Mouse (Mus musculus) neural tube, embryonic 12.5 days (tissue): Measurements from ENCODE around the gene Plekhj1. TPM values are rescaled to one million over a fixed set of nuclear protein-coding genes. Genes with fewer than 3 reads are reported as not detected.

Source experiments
- ATAC-seq: fragments of 200-750 bp; cut with Nextera tagmentation; 2 replicates; pipeline ENCODE4 v1.8.0; 2017; ENCODE audit warnings: low read depth, mild to moderate bottlenecking, moderate TSS enrichment, moderate library complexity; ENCODE audit not compliant: low FRiP score
- H3K27ac ChIP-seq: fragments of 300-500 bp; sonication (generic); 2 replicates; pipeline ENCODE4 v1.5.1; 2016
- H3K27me3 ChIP-seq: fragments of 300-500 bp; sonication (generic); replicated peaks from 2 replicates; pipeline ENCODE4 v1.6.1; 2016; ENCODE audit warnings: mild to moderate bottlenecking
- H3K36me3 ChIP-seq: fragments of 300-500 bp; sonication (generic); 2 replicates; pipeline ENCODE4 v1.6.1; 2016; ENCODE audit warnings: mild to moderate bottlenecking
- H3K4me1 ChIP-seq: fragments of 300-500 bp; sonication (generic); 2 replicates; pipeline ENCODE4 v1.6.1; 2016
- H3K4me2 ChIP-seq: fragments of 300-500 bp; sonication (generic); replicated peaks from 2 replicates; pipeline ENCODE4 v1.6.1; 2016; ENCODE audit warnings: mild to moderate bottlenecking
- H3K4me3 ChIP-seq: fragments of 300-500 bp; sonication (generic); 2 replicates; pipeline ENCODE4 v1.5.1; 2016
- H3K9ac ChIP-seq: fragments of 300-500 bp; sonication (generic); 2 replicates; pipeline ENCODE4 v1.6.1; 2016; ENCODE audit warnings: mild to moderate bottlenecking
- H3K9me3 ChIP-seq: fragments of 300-500 bp; sonication (generic); 2 replicates; pipeline ENCODE4 v1.6.1; 2016; ENCODE audit warnings: mild to moderate bottlenecking
- WGBS: fragments of 180-500 bp; shearing (Covaris S2); methylation state at CpG from one replicate; pipeline ENCODE4 v1.1.7; 2016; 5-methylcytosine and 5-hydroxymethylcytosine counted together
- polyA plus RNA-seq: library from polyadenylated mRNA; unstranded; fragments of >200 nt; fragmentation: Nextera tagmentation; extraction: Ambion mirVana; gene quantifications from 2 replicates; pipeline ENCODE4 v1.2.1, GENCODE M21; 2016

The Plekhj1 gene
- polyA plus RNA-seq = 155 TPM in 2 replicates

DNA sequence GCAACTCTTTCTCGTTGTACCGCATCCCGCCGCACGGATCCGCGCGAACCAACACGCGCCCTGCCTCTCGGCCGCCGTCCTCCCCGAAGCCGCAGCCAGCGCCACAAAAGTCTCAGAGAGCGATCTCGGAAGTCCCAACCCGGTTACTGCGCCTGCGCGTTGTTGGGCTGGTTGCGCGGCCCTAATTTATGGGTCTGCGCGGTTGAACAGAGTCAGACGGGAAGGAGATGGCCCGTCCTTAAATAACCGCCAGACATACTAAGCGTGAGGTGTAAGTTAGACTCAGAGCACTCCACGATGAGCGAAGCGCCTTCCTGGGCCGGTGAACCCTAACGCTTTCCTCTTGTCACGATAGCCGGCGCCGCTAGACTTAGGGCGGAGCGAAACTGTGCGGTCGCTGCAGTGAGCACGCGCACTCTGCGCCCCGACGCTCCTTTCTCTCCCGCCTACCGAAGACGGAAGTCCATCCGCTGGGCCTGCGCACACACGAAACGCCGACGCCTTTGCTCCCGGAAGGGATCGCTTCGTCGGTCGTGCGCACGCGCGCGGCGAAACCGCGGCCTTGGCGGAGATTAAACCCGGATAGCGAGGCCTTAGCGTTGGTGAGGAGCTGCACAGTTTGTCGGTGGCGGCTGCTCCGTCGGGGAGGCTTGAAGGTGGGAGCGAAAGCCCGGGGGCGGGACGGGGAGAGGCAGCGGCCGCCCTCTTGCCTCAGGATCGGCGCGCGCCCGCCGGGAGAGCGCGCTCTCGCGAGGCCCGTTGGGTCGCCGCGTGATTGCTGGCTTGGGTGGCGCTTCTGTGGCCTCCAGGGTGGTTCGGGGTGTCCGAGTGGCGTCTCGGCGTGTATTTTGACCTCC is at the start of gene Plekhj1, which contains the start of gene Sf3a2:
TSS of gene Plekhj1 (minus strand) at position 477 of the 857 bp plus-strand sequence.
TSS of gene Sf3a2 (plus strand) at position 49 of the 857 bp plus-strand sequence.
- H3K27ac ChIP-seq = peak within 1 kb of the TSS; percentile 92
- peaks cover 59% of the 10 kb centered on the region for H3K36me3 ChIP-seq
- peak within 1 kb of the TSS; percentile 94 for H3K4me3 ChIP-seq
- peak within 1 kb of the TSS; percentile 95 for H3K9ac ChIP-seq
- H3K4me2 ChIP-seq = peak within 1 kb of the TSS; percentile 86
- peak; percentile 90 for ATAC-seq
- no peaks in the 10 kb centered on the region for H3K9me3 ChIP-seq
- H3K27me3 ChIP-seq = no peaks in the 10 kb centered on the region
- under 1% methylated on average over 100 of the region's 104 CpGs for WGBS
- H3K4me1 ChIP-seq = peaks cover 40% of the 10 kb centered on the region

- H3K4me3 ChIP-seq = no peak overlapping the region
- H3K36me3 ChIP-seq = peaks cover 6% of the 10 kb centered on the region; the same call in 1 of the 2 replicates
- H3K27me3 ChIP-seq = peaks cover 45% of the 10 kb centered on the region
- no peak overlapping the region for H3K4me2 ChIP-seq
- no peaks in the 10 kb centered on the region for H3K9me3 ChIP-seq
- no peak overlapping the region for H3K27ac ChIP-seq
- peaks cover 11% of the 10 kb centered on the region for H3K4me1 ChIP-seq
- no peak overlapping the region for H3K9ac ChIP-seq
- ATAC-seq = no peak
- 84% methylated on average over 11 of the region's 12 CpGs for WGBS
These were observed 47.3 kb upstream of the Plekhj1 start for GRCm38 (mm10) chr10:80845732-80846131.

DNA sequence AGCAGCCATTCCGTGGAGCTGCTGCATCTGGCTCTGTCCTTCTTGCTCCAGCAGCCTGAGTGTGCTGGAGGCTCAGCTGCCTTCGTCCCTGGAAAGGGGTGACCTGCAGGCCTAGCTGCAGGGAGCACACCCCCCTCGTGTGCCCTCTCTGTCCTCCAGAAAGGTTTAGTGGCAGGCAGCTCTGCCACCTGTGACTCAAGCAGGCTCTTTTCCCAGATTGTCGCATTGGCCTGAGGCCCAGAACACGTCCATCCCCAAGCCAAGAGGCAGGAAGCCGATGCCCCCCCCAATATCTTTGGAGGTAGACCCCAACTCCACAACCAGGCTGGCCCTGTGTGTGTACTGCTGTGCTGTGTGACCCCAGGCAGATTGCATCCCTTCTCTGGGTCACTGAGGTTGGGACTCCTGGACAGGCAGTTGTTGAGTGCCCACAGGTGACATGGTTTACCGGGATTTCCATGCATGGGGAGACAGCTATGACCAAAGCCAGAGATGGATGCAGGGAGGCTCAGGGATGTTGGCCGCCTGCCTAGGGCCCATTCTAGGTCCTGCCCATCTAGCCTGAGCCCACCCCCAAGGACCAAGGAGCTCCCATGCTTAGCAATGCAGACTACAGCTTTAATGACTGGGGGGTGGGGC is 46.7 kb upstream of the Plekhj1 start:
- peaks cover 45% of the 10 kb centered on the region for H3K27me3 ChIP-seq
- H3K4me1 ChIP-seq = peaks cover 11% of the 10 kb centered on the region
- peaks cover 2% of the 10 kb centered on the region; the same call in 1 of the 2 replicates for H3K36me3 ChIP-seq
- H3K9ac ChIP-seq = no peak overlapping the region
- no peak for ATAC-seq
- no peak overlapping the region for H3K4me2 ChIP-seq
- H3K9me3 ChIP-seq = no peaks in the 10 kb centered on the region
- 64% methylated on average over 8 of the region's 8 CpGs for WGBS
- H3K4me3 ChIP-seq = no peak overlapping the region
- H3K27ac ChIP-seq = no peak overlapping the region

DNA sequence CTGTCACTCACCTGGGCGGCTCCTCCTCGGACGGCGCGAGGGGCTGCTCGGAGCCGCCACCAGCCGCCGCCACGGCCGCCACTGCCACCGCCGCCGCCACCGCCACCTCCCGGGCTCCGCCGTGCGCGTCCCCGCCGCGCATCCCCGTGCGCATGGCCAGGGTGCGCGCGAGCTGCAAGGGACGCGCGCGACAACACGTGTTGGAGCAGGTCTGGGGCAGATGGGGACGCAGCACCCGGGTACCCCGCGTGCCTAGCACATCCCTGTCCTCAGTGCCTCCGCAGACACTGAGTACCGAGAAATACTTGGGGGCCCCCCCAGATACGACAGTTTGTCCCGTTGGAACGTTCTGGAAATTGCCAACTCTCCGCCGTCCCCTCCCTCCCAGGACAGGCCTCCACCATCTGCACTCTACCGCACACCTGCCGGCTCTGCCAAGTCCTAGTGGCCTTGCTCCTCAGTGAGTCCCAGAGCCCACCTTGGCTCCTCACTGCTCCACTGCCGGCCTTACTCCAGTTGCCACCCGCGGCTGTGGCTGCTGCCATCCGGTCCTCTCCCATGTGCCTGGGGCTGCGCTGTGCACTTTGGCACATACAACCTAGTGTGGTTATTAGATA is 45.6 kb upstream of the Plekhj1 start, which contains the start of gene Lingo3:
TSS of gene Lingo3 (minus strand) at position 109 of the 617 bp plus-strand sequence.
- H3K27ac ChIP-seq = no peak within 1 kb of the TSS
- no peak for ATAC-seq
- H3K36me3 ChIP-seq = no peaks in the 10 kb centered on the region
- H3K4me2 ChIP-seq = peak within 1 kb of the TSS; percentile 75
- WGBS = 4% methylated on average over 51 of the region's 51 CpGs
- peaks cover 11% of the 10 kb centered on the region for H3K4me1 ChIP-seq
- peak within 1 kb of the TSS; percentile 38 for H3K4me3 ChIP-seq
- H3K9me3 ChIP-seq = no peaks in the 10 kb centered on the region
- H3K27me3 ChIP-seq = peaks cover 45% of the 10 kb centered on the region
- H3K9ac ChIP-seq = peak within 1 kb of the TSS; percentile 53

- no peaks in the 10 kb centered on the region for H3K36me3 ChIP-seq
- no peak overlapping the region for H3K27ac ChIP-seq
- H3K4me2 ChIP-seq = peak overlapping the region; percentile 75
- H3K27me3 ChIP-seq = peaks cover 45% of the 10 kb centered on the region
- 10% methylated on average over 32 of the region's 32 CpGs for WGBS
- ATAC-seq = no peak
- peak overlapping the region; percentile 38 for H3K4me3 ChIP-seq
- no peaks in the 10 kb centered on the region for H3K9me3 ChIP-seq
- peak overlapping the region; percentile 53 for H3K9ac ChIP-seq
- peaks cover 11% of the 10 kb centered on the region for H3K4me1 ChIP-seq
These were observed 44.9 kb upstream of the Plekhj1 start for GRCm38 (mm10) chr10:80843087-80843930.

DNA sequence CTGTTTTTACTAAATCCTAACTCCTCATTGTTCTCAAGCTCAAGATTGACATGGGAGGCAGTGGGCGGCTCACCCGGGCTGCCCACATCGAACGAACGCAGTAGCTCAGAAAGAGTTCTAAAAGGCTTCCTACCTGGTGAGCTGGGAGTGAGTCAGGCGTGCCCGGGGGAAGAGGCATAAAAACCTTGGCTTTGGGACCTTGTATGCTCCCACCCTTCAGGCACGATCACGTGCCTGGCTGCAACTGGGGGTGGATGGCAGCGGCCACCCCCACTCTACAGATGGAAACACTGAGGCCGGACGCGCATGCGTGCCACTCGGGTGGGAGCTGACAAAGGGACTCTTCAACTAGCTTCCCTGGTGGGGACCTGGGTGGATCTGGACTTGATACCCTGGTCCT is 43.9 kb upstream of the Plekhj1 start:
- peaks cover 48% of the 10 kb centered on the region for H3K27me3 ChIP-seq
- ATAC-seq = no peak
- H3K9ac ChIP-seq = no peak overlapping the region
- H3K27ac ChIP-seq = no peak overlapping the region
- no peak overlapping the region for H3K4me2 ChIP-seq
- no peaks in the 10 kb centered on the region for H3K36me3 ChIP-seq
- H3K4me1 ChIP-seq = peaks cover 11% of the 10 kb centered on the region
- 84% methylated on average over 15 of the region's 15 CpGs for WGBS
- no peak overlapping the region for H3K4me3 ChIP-seq
- no peaks in the 10 kb centered on the region for H3K9me3 ChIP-seq

GRCm38 (mm10) chr10:80841685-80842084 is 43.3 kb upstream of the Plekhj1 start:
- Histone ChIP-seq H3K4me1 (peaks cover 11% of the 10 kb centered on the region), H3K4me3 (no peak overlapping the region), H3K27ac (no peak overlapping the region), H3K9ac (no peak overlapping the region), H3K4me2 (no peak overlapping the region), H3K36me3 (no peaks in the 10 kb centered on the region), H3K9me3 (no peaks in the 10 kb centered on the region), H3K27me3 (peaks cover 48% of the 10 kb centered on the region)
- no peak for ATAC-seq
- WGBS = 88% methylated on average over 2 of the region's 2 CpGs

DNA sequence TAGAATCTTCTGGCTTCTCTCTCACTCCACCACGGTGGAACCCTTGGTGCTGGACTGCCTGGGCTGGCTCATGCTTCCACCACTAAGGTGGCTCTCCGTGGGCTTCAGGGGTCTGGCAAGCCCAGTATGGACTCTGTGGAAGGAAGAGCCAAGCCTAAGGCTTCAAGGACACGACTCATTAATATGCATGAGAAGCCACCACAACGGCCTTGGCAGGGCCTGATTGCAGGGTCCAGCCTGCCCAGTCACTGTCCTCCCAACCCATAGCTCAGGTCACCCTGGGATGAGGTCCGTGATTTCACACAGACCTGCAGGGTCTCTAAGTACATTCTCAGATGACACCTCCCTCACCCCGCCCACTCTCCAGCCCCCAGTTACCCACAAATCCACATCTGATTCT is 41.4 kb upstream of the Plekhj1 start:
- Histone ChIP-seq H3K4me1 (peaks cover 11% of the 10 kb centered on the region), H3K27me3 (peaks cover 52% of the 10 kb centered on the region), H3K9me3 (0 out of 2 replicates have a peak, but pooled peaks cover 3% of the 10 kb centered on the region), H3K36me3 (no peaks in the 10 kb centered on the region), H3K9ac (0 out of 2 replicates have a peak overlapping the region, but pooled peaks have one; percentile 9), H3K4me2 (no peak overlapping the region), H3K27ac (no peak overlapping the region), H3K4me3 (no peak overlapping the region)
- 61% methylated on average over 6 of the region's 6 CpGs for WGBS
- ATAC-seq = no peak

DNA sequence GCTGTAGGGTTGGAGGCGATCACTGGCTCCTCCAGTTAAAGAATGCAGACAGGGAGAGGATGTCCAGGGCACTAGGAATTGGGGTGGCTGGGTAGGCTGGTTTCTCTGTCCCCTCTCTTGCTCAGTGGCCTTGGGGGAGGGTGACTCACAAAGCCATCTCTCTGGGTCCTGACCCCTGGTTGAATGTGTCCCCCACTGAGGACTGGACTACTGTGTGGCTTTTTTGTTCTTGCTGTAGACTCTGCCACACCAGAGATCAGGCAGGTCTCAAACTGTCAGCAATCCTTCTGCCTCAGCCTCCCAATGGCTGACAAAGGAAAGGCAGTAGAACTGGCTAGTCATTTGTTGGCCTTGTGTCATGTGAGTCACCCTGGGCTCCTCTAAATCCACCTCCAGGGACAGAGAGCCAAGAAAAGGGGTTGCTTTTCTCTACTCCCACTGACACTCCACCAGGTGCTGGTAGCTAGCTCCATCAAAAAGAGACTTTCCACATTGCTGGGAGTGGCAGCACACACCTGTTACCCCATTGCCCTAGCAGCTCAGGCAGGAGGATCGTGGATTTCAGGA is 40.0 kb upstream of the Plekhj1 start:
- WGBS = 68% methylated on average over 2 of the region's 2 CpGs
- Histone ChIP-seq H3K9ac (no peak overlapping the region), H3K4me3 (no peak overlapping the region), H3K27me3 (peaks cover 52% of the 10 kb centered on the region), H3K9me3 (0 out of 2 replicates have a peak, but pooled peaks cover 6% of the 10 kb centered on the region), H3K4me2 (no peak overlapping the region), H3K36me3 (no peaks in the 10 kb centered on the region), H3K4me1 (peaks cover 4% of the 10 kb centered on the region; the same call in 1 of the 2 replicates), H3K27ac (no peak overlapping the region)
- no peak for ATAC-seq

- Histone ChIP-seq H3K27me3 (peaks cover 50% of the 10 kb centered on the region), H3K4me2 (no peak overlapping the region), H3K9ac (0 out of 2 replicates have a peak overlapping the region, but pooled peaks have one; percentile 14), H3K4me3 (no peak overlapping the region), H3K4me1 (no peaks in the 10 kb centered on the region; the same call in 1 of the 2 replicates), H3K36me3 (no peaks in the 10 kb centered on the region), H3K9me3 (0 out of 2 replicates have a peak, but pooled peaks cover 6% of the 10 kb centered on the region), H3K27ac (no peak overlapping the region)
- 16% methylated on average over 2 of the region's 2 CpGs for WGBS
- no peak for ATAC-seq
These were observed 39.4 kb upstream of the Plekhj1 start for GRCm38 (mm10) chr10:80837827-80838226.

- no peak overlapping the region for H3K9ac ChIP-seq
- 44% methylated on average over 7 of the region's 7 CpGs for WGBS
- no peak overlapping the region for H3K4me2 ChIP-seq
- 0 out of 2 replicates have a peak, but pooled peaks cover 6% of the 10 kb centered on the region for H3K9me3 ChIP-seq
- no peaks in the 10 kb centered on the region; the same call in 1 of the 2 replicates for H3K4me1 ChIP-seq
- no peaks in the 10 kb centered on the region; the same call in 1 of the 2 replicates for H3K36me3 ChIP-seq
- H3K27ac ChIP-seq = no peak overlapping the region
- H3K4me3 ChIP-seq = no peak overlapping the region
- no peak for ATAC-seq
- peaks cover 42% of the 10 kb centered on the region for H3K27me3 ChIP-seq
These were observed 38.5 kb upstream of the Plekhj1 start for GRCm38 (mm10) chr10:80836949-80837379.
